Mouse (Mus musculus) MEL (cell line): Measurements from ENCODE around the gene Mill1.

Experiments used
- CTCF ChIP-seq, 3 experiments: IDR thresholded peaks in 2 of 3; conservative IDR thresholded peaks in 1 of 3; 2 replicates each; pipeline ENCODE4 v1.5.1; 2011 to 2012; ENCODE audit warnings: low read length in 3 of 3, low read depth in 2 of 3, mild to moderate bottlenecking in 2 of 3, improper control_type of control experiment in 1 of 3, inconsistent platforms in 1 of 3, mixed read lengths in 1 of 3, moderate library complexity in 1 of 3; ENCODE audit not compliant: control insufficient read depth in 1 of 3, insufficient read depth in 1 of 3, poor library complexity in 1 of 3, severe bottlenecking in 1 of 3
- MXI1 ChIP-seq: IDR thresholded peaks from 2 replicates; pipeline ENCODE4 v1.6.1; 2011; ENCODE audit warnings: mild to moderate bottlenecking, low read depth, low read length, improper control_type of control experiment
- NELFE ChIP-seq: IDR thresholded peaks from 2 replicates; pipeline ENCODE4 v1.6.1; 2011; ENCODE audit warnings: low read depth, low read length, improper control_type of control experiment
- POLR2A ChIP-seq, 2 experiments: IDR thresholded peaks; 2 replicates each; pipeline ENCODE4 v1.6.1; 2011 to 2012; ENCODE audit warnings: low read length in 2 of 2, mild to moderate bottlenecking in 2 of 2, control low read depth in 1 of 2, improper control_type of control experiment in 1 of 2, low read depth in 1 of 2, moderate library complexity in 1 of 2; ENCODE audit not compliant: control insufficient read depth in 1 of 2, insufficient read depth in 1 of 2, poor library complexity in 1 of 2
- POLR2AphosphoS2 ChIP-seq: IDR thresholded peaks from 2 replicates; pipeline ENCODE4 v1.6.1; 2011; ENCODE audit warnings: low read length, improper control_type of control experiment
- TAL1 ChIP-seq: IDR thresholded peaks from 2 replicates; pipeline ENCODE4 v1.6.1; 2012; ENCODE audit warnings: mild to moderate bottlenecking, inconsistent platforms, low read length, moderate library complexity, mixed read lengths
- ZNF384 ChIP-seq: IDR thresholded peaks from 2 replicates; pipeline ENCODE4 v1.6.1; 2012; ENCODE audit warnings: low read depth, mild to moderate bottlenecking, inconsistent platforms, low read length, improper control_type of control experiment

DNA sequence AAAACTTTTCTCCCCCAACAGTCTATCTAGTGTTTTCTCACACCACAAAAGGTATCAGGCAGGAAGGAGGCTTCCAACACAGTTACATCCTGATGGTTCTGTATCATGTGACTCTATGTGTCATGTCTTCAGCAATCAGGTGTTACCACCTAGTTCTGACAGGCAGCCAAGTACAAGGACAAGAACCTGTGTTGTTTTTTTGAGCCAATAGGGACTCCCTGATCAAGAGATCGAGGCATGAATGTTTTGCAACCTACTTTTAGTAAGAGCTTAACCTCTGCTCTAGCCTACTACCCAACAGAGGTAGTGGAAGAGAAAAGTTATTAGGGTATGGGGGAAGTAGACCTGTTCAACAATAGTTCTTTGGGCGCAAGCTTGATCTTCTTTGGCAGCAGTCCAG is 6.6 kb upstream of the Mill1 start:
- TF ChIP-seq ZNF384 (no peak), POLR2AphosphoS2 (no peak), CTCF (IDR thresholded peaks at IDR 0.05 in 2 of 3, conservative IDR thresholded peaks at IDR 0.05 in 1 of 3; ENCODE audit: control insufficient read depth in 1 of 3, insufficient read depth in 1 of 3, low read depth in 2 of 3, low read length in 3 of 3, poor library complexity in 1 of 3, severe bottlenecking in 1 of 3) (no peak), TAL1 (no peak), NELFE (no peak), POLR2A (IDR thresholded peaks at IDR 0.05; ENCODE audit: control insufficient read depth in 1 of 2, insufficient read depth in 1 of 2, low read depth in 1 of 2, low read length in 2 of 2, poor library complexity in 1 of 2) (no peak), MXI1 (no peak)
